Mouse (Mus musculus): ENCODE results near the gene Blm. TPM values are rescaled to one million over a fixed set of nuclear protein-coding genes. Genes with fewer than 3 reads are reported as not detected.

The Blm gene
- 49.2 and 57.4 TPM in 2 replicates for total RNA-seq (2014; fragmentation: Nextera tagmentation)
- 37.3 and 39.0 TPM in 2 replicates for total RNA-seq (2017)

- peak; percentile 94 for ATAC-seq (replicated peaks; ENCODE audit: poor library complexity, severe bottlenecking)
Observed at GRCm38 (mm10) chr7:80535009-80535744, at the start of gene Blm. Gene Blm, minus strand, starts transcription at chr7:80535119.

- peak; percentile 52 for ATAC-seq (replicated peaks; ENCODE audit: poor library complexity, severe bottlenecking)
Observed at GRCm38 (mm10) chr7:80583981-80584380, 49.1 kb upstream of the Blm start.

GRCm38 (mm10) chr7:80582821-80583451, 48.0 kb upstream of the Blm start:
- ATAC-seq (replicated peaks; ENCODE audit: poor library complexity, severe bottlenecking) = peak; percentile 43

GRCm38 (mm10) chr7:80580368-80580767, 45.4 kb upstream of the Blm start:
- peak; percentile 30 for ATAC-seq (replicated peaks; ENCODE audit: poor library complexity, severe bottlenecking)

GRCm38 (mm10) chr7:80577417-80577980, 42.6 kb upstream of the Blm start:
- no peak for ATAC-seq (replicated peaks; ENCODE audit: poor library complexity, severe bottlenecking)

GRCm38 (mm10) chr7:80576626-80577025, 41.7 kb upstream of the Blm start:
- no peak for ATAC-seq (replicated peaks; ENCODE audit: poor library complexity, severe bottlenecking)

- ATAC-seq (replicated peaks; ENCODE audit: poor library complexity, severe bottlenecking) = peak; percentile 73
Observed at GRCm38 (mm10) chr7:80575750-80576149, 40.8 kb upstream of the Blm start.

- no peak for ATAC-seq (replicated peaks; ENCODE audit: poor library complexity, severe bottlenecking)
Observed at GRCm38 (mm10) chr7:80573076-80573475, 38.2 kb upstream of the Blm start.

GRCm38 (mm10) chr7:80567982-80568381, 33.1 kb upstream of the Blm start:
- no peak for ATAC-seq (replicated peaks; ENCODE audit: poor library complexity, severe bottlenecking)

GRCm38 (mm10) chr7:80561931-80562330, 27.0 kb upstream of the Blm start:
- ATAC-seq (replicated peaks; ENCODE audit: poor library complexity, severe bottlenecking) = peak; percentile 73

- no peak for ATAC-seq (replicated peaks; ENCODE audit: poor library complexity, severe bottlenecking)
Observed at GRCm38 (mm10) chr7:80561271-80561670, 26.4 kb upstream of the Blm start.

- ATAC-seq (replicated peaks; ENCODE audit: poor library complexity, severe bottlenecking) = no peak
Observed at GRCm38 (mm10) chr7:80558572-80558971, 23.7 kb upstream of the Blm start.

- peak; percentile 35; the same call in 1 of the 2 replicates for ATAC-seq (replicated peaks; ENCODE audit: poor library complexity, severe bottlenecking)
Observed at GRCm38 (mm10) chr7:80558101-80558500, 23.2 kb upstream of the Blm start.

GRCm38 (mm10) chr7:80557161-80557560, 22.2 kb upstream of the Blm start:
- no peak for ATAC-seq (replicated peaks; ENCODE audit: poor library complexity, severe bottlenecking)

GRCm38 (mm10) chr7:80556166-80556565, 21.2 kb upstream of the Blm start:
- ATAC-seq (replicated peaks; ENCODE audit: poor library complexity, severe bottlenecking) = no peak

GRCm38 (mm10) chr7:80555146-80555545, 20.2 kb upstream of the Blm start:
- no peak for ATAC-seq (replicated peaks; ENCODE audit: poor library complexity, severe bottlenecking)

GRCm38 (mm10) chr7:80554180-80555021, 19.5 kb upstream of the Blm start:
- ATAC-seq (replicated peaks; ENCODE audit: poor library complexity, severe bottlenecking) = peak; percentile 75

- no peak for ATAC-seq (replicated peaks; ENCODE audit: poor library complexity, severe bottlenecking)
Observed at GRCm38 (mm10) chr7:80548513-80549260, 13.8 kb upstream of the Blm start.

- ATAC-seq (replicated peaks; ENCODE audit: poor library complexity, severe bottlenecking) = peak; percentile 71; the same call in 1 of the 2 replicates
Observed at GRCm38 (mm10) chr7:80542139-80542831, 7.4 kb upstream of the Blm start.

Measured in granulocyte monocyte progenitor cell, adult 5-6 weeks (primary cell).